Mouse (Mus musculus) CH12.LX (cell line): ENCODE data around the gene Slit2.

Experiments
- CTCF ChIP-seq, 2 experiments: IDR thresholded peaks in 1 of 2; conservative IDR thresholded peaks in 1 of 2; 2 replicates each; pipeline ENCODE4 v1.5.1; 2011 to 2012; ENCODE audit warnings: low read depth in 2 of 2, low read length in 2 of 2, improper control_type of control experiment in 1 of 2, inconsistent platforms in 1 of 2, mild to moderate bottlenecking in 1 of 2, moderate library complexity in 1 of 2
- EP300 ChIP-seq: IDR thresholded peaks from 2 replicates; pipeline ENCODE4 v1.6.1; 2011; ENCODE audit warnings: low read length, improper control_type of control experiment
- MAX ChIP-seq: IDR thresholded peaks from 2 replicates; pipeline ENCODE4 v1.6.1; 2011; ENCODE audit warnings: low read length, improper control_type of control experiment
- TCF12 ChIP-seq: IDR thresholded peaks from 2 replicates; pipeline ENCODE4 v1.6.1; 2014; ENCODE audit warnings: low read depth, mild to moderate bottlenecking, inconsistent platforms, low read length, improper control_type of control experiment

GRCm38 (mm10) chr5:48230430-48231080 lies 247.6 kb downstream of the Slit2 start:
- TF ChIP-seq MAX (no peak), CTCF (conservative IDR thresholded peaks at IDR 0.05 in 1 of 2, IDR thresholded peaks at IDR 0.05 in 1 of 2; ENCODE audit: low read depth in 2 of 2, low read length in 2 of 2) (no peak), TCF12 (no peak), EP300 (no peak)
